Mouse (Mus musculus) midbrain, embryonic 16.5 days (tissue): Measurements from ENCODE around the gene Smg7. TPM values are rescaled to one million over a fixed set of nuclear protein-coding genes. Genes with fewer than 3 reads are reported as not detected.
"Not testable (repeated sequence)": the region's sequence is repeated elsewhere in the genome, so short reads cannot be mapped to it uniquely, and the experiment has no call there.

ENCODE experiments used
- ATAC-seq: fragments of 200-750 bp; cut with Nextera tagmentation; 2 replicates; pipeline ENCODE4 v1.8.0; 2017; ENCODE audit warnings: moderate TSS enrichment
- H3K27ac ChIP-seq: fragments of 300-500 bp; sonication (generic); 2 replicates; pipeline ENCODE4 v1.5.1; 2014; ENCODE audit warnings: mild to moderate bottlenecking, low read length, mixed read lengths
- H3K27me3 ChIP-seq: fragments of 300-500 bp; sonication (generic); 2 replicates; pipeline ENCODE4 v1.6.1; 2014; ENCODE audit warnings: low read depth, low read length, mixed read lengths; ENCODE audit not compliant: control insufficient read depth, insufficient read depth
- H3K36me3 ChIP-seq: fragments of 300-500 bp; sonication (generic); 2 replicates; pipeline ENCODE4 v1.6.1; 2014; ENCODE audit warnings: mild to moderate bottlenecking, low read length, moderate library complexity, mixed read lengths; ENCODE audit not compliant: control insufficient read depth, insufficient read depth
- H3K4me1 ChIP-seq: fragments of 300-500 bp; sonication (generic); 2 replicates; pipeline ENCODE4 v1.6.1; 2014; ENCODE audit warnings: mild to moderate bottlenecking, low read length, mixed read lengths; ENCODE audit not compliant: control insufficient read depth, insufficient read depth
- H3K4me2 ChIP-seq: fragments of 300-500 bp; sonication (generic); 2 replicates; pipeline ENCODE4 v1.6.1; 2014; ENCODE audit warnings: mild to moderate bottlenecking, low read length, mixed read lengths
- H3K4me3 ChIP-seq: fragments of 300-500 bp; sonication (generic); 2 replicates; pipeline ENCODE4 v1.5.1; 2014; ENCODE audit warnings: low read depth, mild to moderate bottlenecking, low read length, moderate library complexity, mixed read lengths
- H3K9ac ChIP-seq: fragments of 300-500 bp; sonication (generic); 2 replicates; pipeline ENCODE4 v1.6.1; 2014; ENCODE audit warnings: low read depth, low read length, mixed read lengths
- H3K9me3 ChIP-seq: fragments of 300-500 bp; sonication (generic); replicated peaks from 2 replicates; pipeline ENCODE4 v1.6.1; 2014; ENCODE audit warnings: mild to moderate bottlenecking, low read length, mixed read lengths; ENCODE audit not compliant: control insufficient read depth, poor library complexity, severe bottlenecking
- WGBS: fragments of 180-500 bp; shearing (Covaris S2); extraction: QIAGEN DNeasy Blood & Tissue Kit; methylation state at CpG from one replicate; pipeline ENCODE4 v1.1.7; 2014; 5-methylcytosine and 5-hydroxymethylcytosine counted together
- polyA plus RNA-seq: library from polyadenylated mRNA; unstranded; fragments of >200 nt; fragmentation: Nextera tagmentation; extraction: Ambion mirVana; gene quantifications from 2 replicates; pipeline ENCODE4 v1.2.1, GENCODE M21; 2015

The Smg7 gene
- polyA plus RNA-seq, 1 experiment from 2014 or later = 32.1 TPM

DNA sequence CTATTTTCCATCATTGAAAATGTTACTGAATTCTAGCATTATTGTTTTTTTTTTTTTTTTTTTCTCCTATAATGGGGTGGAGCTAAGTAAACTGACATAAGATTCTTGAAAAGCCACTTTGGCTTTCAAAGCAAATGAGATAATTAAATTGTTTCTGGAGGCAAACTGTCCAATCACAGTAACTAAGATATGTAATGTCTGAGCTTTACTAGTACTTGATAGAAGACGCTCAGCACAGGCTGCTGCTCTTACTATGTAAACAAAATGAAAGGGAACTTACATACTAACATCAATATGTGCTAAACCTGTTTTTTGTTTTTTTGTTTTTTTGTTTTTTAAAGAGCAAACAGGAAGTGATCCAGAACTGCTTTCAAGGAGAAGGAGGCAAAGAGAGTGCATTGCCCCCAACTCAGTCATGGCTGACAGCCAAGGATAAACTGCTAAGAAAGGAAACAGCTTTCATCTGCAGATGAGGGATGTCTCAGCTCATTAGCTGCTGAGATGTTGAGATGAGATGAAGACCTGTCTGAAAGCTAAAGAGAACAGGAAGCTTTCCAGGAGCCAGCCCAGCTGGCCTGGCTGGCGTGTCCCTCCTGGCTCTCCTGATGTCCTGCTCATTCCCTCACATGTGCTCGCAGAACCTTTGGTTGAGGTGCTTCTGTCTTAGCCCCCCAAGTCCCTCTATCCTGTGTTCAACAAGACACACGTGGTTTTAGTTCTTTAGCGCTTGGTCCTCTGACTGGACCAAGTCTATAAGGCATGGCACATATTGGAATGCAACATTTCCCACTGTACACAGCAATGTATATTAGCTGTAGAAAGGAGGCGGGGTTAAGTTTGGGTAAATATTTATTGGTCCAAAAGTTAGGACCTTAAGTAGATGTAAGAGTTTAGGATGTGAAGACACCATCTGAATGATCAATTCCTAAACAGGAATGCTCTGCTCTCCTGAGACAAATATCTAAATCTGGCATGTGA lies 11.3 kb upstream of the Smg7 start:
- H3K4me2 ChIP-seq = no peak overlapping the region
- H3K27ac ChIP-seq = no peak overlapping the region
- no peak for ATAC-seq
- H3K9me3 ChIP-seq = no peaks in the 10 kb centered on the region
- no peak overlapping the region for H3K9ac ChIP-seq
- H3K27me3 ChIP-seq = no peaks in the 10 kb centered on the region
- 79% methylated on average over 6 of the region's 6 CpGs for WGBS
- no peaks in the 10 kb centered on the region for H3K4me1 ChIP-seq
- no peak overlapping the region for H3K4me3 ChIP-seq
- H3K36me3 ChIP-seq = no peaks in the 10 kb centered on the region

- peak; percentile 25 for ATAC-seq
- no peaks in the 10 kb centered on the region for H3K36me3 ChIP-seq
- H3K9ac ChIP-seq = peak overlapping the region; percentile 47; the same call in 1 of the 2 replicates
- peak overlapping the region; percentile 78 for H3K27ac ChIP-seq
- under 1% methylated on average over 14 of the region's 14 CpGs for WGBS
- peak overlapping the region; percentile 97 for H3K4me2 ChIP-seq
- H3K4me1 ChIP-seq = peaks cover 15% of the 10 kb centered on the region
- no peaks in the 10 kb centered on the region for H3K9me3 ChIP-seq
- no peaks in the 10 kb centered on the region for H3K27me3 ChIP-seq
- H3K4me3 ChIP-seq = peak overlapping the region; percentile 33
Measured at GRCm38 (mm10) chr1:152904469-152904868, 2.0 kb upstream of the Smg7 start.

DNA sequence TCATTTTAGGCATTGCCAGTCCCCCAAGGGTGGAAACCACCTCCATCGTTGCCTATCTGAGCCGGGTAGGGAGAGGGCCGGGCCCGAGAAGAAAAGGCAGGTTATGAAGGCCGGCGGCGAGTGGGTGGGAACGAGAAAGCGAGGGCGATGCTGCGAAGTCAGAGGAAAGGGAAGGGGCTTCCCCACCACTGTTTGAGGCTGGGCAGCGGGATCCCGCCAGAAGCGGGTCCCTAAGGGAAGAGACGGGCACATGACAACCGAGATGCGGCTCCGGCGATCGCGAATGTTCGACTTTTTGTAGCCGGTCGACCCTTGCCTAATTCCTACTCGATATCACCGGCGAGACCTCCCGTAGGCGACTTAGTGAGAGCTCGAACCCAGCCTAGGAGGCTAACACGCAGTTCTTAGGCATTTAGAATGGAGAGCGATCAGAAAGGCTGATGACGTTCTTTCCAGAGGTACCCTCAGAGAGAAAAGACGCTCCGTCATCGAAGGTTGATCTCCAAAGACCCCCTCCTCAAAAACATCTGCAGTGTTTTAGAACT lies 1.2 kb upstream of the Smg7 start:
- H3K36me3 ChIP-seq = no peaks in the 10 kb centered on the region
- peak; percentile 43 for ATAC-seq
- WGBS = under 1% methylated on average over 36 of the region's 36 CpGs
- H3K27me3 ChIP-seq = no peaks in the 10 kb centered on the region
- H3K9ac ChIP-seq = peak overlapping the region; percentile 74
- H3K4me3 ChIP-seq = peak overlapping the region; percentile 97
- H3K9me3 ChIP-seq = no peaks in the 10 kb centered on the region
- H3K4me2 ChIP-seq = peak overlapping the region; percentile 97
- peak overlapping the region; percentile 99 for H3K27ac ChIP-seq
- H3K4me1 ChIP-seq = peaks cover 15% of the 10 kb centered on the region

DNA sequence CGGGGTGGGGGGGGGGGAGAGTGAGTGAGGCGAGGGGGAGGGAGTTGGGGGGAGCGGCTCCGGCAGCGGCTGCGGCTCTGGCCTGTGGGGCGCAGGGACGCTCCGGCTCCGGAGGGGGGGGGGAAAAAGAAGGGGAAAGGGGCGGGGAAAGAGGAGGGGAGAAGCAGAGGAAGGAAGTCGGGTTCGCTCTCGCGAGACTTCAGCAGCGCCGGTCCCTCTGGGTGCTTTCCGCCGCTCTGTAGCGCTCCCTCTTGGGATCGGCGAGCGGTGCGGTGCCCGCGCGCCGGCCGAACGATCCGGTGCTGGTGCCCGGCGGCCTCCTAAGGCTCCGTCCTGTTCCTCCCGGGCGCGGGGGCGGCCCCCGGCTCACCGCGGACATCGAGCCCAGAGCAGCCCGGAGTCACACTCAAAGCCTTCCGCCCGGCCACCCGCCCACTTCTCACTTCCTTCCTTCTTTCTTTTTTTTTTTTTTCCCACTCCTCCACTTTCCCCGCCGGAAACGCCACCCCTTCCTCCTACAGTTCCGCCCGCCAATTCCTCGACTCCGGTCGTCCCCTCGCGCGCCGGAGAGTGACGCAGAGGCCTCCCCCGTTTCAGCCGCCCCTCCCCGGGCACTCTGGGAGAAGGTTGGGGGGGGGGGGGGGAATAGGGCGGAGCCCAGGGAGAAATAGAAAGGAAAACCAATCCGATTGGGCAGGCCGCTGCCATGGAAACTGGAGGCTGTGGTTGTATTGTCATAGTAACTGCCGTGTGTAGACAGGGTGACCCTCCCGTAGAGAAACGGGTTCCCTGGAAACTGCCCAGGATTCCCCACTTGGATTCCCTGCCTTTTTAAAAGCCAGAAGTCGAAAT lies 445 bp upstream of the Smg7 start:
- peak; percentile 93 for ATAC-seq
- Histone ChIP-seq H3K4me2 (peak overlapping the region; percentile 97), H3K9me3 (no peaks in the 10 kb centered on the region), H3K9ac (peak overlapping the region; percentile 96), H3K27ac (peak overlapping the region; percentile 99), H3K4me1 (peaks cover 15% of the 10 kb centered on the region), H3K4me3 (peak overlapping the region; percentile 97), H3K27me3 (no peaks in the 10 kb centered on the region), H3K36me3 (no peaks in the 10 kb centered on the region)
- WGBS = under 1% methylated on average over 52 of the region's 69 CpGs

DNA sequence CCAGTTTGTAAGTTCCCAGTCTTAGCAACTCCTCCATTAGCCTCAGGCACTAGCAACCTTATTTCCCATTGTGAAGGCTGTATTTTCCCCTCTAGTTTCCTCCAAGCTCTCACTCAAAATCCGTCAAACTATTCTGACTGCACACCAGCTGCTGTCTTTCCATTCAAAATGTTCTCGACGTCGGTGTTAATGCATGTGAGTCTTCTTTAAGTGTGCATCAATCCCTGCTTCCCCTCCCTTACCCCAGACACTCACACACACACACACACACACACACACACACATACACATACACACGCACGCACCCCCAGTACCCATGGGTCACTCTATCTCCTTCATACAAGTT lies 1.1 kb downstream of the Smg7 start:
- Histone ChIP-seq H3K4me3 (peak overlapping the region; percentile 97), H3K9me3 (no peaks in the 10 kb centered on the region), H3K27ac (peak overlapping the region; percentile 99), H3K4me2 (peak overlapping the region; percentile 72), H3K9ac (peak overlapping the region; percentile 96), H3K4me1 (peaks cover 15% of the 10 kb centered on the region), H3K27me3 (no peaks in the 10 kb centered on the region), H3K36me3 (no peaks in the 10 kb centered on the region)
- WGBS = 0% methylated on average over 6 of the region's 6 CpGs
- ATAC-seq = no peak

GRCm38 (mm10) chr1:152888086-152888485 lies 14.4 kb downstream of the Smg7 start:
- H3K9me3 ChIP-seq, H3K36me3 ChIP-seq, H3K4me1 ChIP-seq, H3K4me3 ChIP-seq, ATAC-seq, H3K27ac ChIP-seq, H3K9ac ChIP-seq, H3K27me3 ChIP-seq, H3K4me2 ChIP-seq: not testable (repeated sequence)
- WGBS = 100% methylated on average over 3 of the region's 5 CpGs

GRCm38 (mm10) chr1:152871031-152871430 lies 31.4 kb downstream of the Smg7 start:
- H3K27me3 ChIP-seq = no peaks in the 10 kb centered on the region
- no peaks in the 10 kb centered on the region for H3K9me3 ChIP-seq
- no peak overlapping the region for H3K27ac ChIP-seq
- peaks cover 6% of the 10 kb centered on the region; the same call in 1 of the 2 replicates for H3K36me3 ChIP-seq
- WGBS = 83% methylated on average over 3 of the region's 3 CpGs
- H3K4me3 ChIP-seq = no peak overlapping the region
- ATAC-seq = no peak
- H3K4me1 ChIP-seq = no peaks in the 10 kb centered on the region
- H3K9ac ChIP-seq = no peak overlapping the region
- no peak overlapping the region for H3K4me2 ChIP-seq

DNA sequence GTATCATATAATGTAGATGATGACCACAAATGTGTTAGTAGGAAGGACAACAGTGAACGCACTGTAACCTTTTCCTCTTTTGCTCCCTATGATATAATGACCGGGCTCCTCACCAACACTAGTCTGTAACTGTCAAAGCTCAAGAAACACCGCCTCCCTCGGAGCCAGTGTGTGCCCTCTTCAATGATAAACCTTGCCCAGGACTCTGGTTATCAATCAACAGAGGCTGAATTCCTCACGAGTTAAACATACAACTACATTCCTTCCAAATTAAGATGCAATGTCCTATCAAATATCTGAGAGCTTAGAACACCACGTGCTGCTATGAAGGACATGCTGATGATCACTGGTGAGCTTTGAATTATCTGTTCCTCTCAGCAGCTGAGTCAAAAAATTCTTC lies 32.5 kb downstream of the Smg7 start:
- no peak for ATAC-seq
- Histone ChIP-seq H3K4me1 (no peaks in the 10 kb centered on the region), H3K27me3 (no peaks in the 10 kb centered on the region), H3K27ac (no peak overlapping the region), H3K9me3 (no peaks in the 10 kb centered on the region), H3K4me2 (no peak overlapping the region), H3K9ac (no peak overlapping the region), H3K4me3 (no peak overlapping the region), H3K36me3 (peaks cover 8% of the 10 kb centered on the region; the same call in 1 of the 2 replicates)
- WGBS = 93% methylated on average over 6 of the region's 6 CpGs
